Mouse (Mus musculus) adrenal gland, adult 18-20 months (tissue): ENCODE data around the gene Piwil1. TPM values are rescaled to one million over a fixed set of nuclear protein-coding genes. Genes with fewer than 3 reads are reported as not detected.

Experiments
- total RNA-seq, 2 experiments: library from RNA; stranded (reverse); gene quantifications; 1 replicate in 1 of 2; 2 replicates in 1 of 2; pipeline ENCODE4 v1.2.3; 2021

Piwil1 gene
- total RNA-seq, 2 experiments from 2014 or later, result not detected

Other genes starting within 250 kb of the Piwil1 start
- gene Fzd10, start 101.7 kb upstream of the Piwil1 start, total RNA-seq, result under 1 TPM; 0.16 to 0.40 TPM